Mouse (Mus musculus): ENCODE data around the gene Acvr1c. TPM values are rescaled to one million over a fixed set of nuclear protein-coding genes. Genes with fewer than 3 reads are reported as not detected.

Acvr1c gene
- total RNA-seq (2021), result 10 to 100 TPM; 25.9 to 28.0 TPM
- long read RNA-seq, experiment 1, full-length matches to known transcripts, result 1 of 1 reads
- long read RNA-seq, experiment 1, partial matches to known transcripts, result 0 of 1 reads
- long read RNA-seq, experiment 1, other reads (novel, unspliced or antisense), result 0 of 1 reads
- long read RNA-seq, experiment 2, full-length matches to known transcripts, result 2 of 6 reads
- long read RNA-seq, experiment 2, partial matches to known transcripts, result 1 of 6 reads
- long read RNA-seq, experiment 2, other reads (novel, unspliced or antisense), result 3 of 6 reads

- peak; percentile 52 to 69 for DNase-seq (ENCODE audit: low spot score in 2 of 2)
Measured at GRCm38 (mm10) chr2:58357414-58358131, at the start of gene Acvr1c. Gene Acvr1c (minus strand): TSS chr2:58357895.

- no peak for DNase-seq (ENCODE audit: low spot score in 2 of 2)
Measured at GRCm38 (mm10) chr2:58403481-58403880, 45.8 kb upstream of the Acvr1c start.

- no peak for DNase-seq (ENCODE audit: low spot score in 2 of 2)
Measured at GRCm38 (mm10) chr2:58388601-58389000, 30.9 kb upstream of the Acvr1c start.

DNA sequence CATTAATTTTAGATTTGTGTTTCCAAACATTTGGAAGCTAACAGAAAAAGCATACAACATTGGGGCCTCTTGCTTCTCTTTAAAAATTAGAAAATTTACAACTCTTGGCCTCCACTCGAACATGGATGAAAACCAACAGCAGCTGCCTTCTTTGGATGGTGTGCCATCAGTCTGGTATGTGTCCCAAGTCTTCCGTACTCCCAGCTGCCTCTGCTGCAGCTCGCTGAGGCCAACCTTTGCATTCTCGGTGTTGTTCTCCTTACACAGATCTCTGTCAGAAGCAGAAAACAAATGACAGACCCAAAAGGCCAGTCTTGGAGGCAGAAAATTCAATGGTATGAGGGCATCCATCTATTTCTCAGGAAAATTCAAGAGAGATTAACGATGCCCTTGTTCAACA, 22.3 kb upstream of the Acvr1c start:
- DNase-seq (ENCODE audit: low spot score in 2 of 2), result no peak

DNA sequence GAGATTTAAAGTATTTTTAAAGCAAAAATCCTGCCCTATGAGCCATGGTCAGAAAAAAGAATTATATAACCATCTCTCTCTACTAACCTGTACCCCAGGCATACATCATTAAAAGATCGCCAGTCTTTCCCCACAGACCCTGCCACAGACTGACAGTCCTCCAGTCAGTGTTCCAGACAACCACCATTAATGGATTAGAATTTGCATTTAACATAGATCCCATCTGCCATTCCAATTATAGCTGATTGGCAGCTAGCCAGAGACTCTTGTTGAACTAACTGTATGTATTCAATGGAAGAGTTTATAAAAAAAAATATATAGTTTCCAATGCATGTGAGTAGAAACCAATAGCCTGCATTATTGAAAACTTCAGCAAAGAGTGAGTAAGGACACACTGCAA, 21.8 kb upstream of the Acvr1c start:
- no peak for DNase-seq (ENCODE audit: low spot score in 2 of 2)

- DNase-seq (ENCODE audit: low spot score in 2 of 2), result no peak
Measured at GRCm38 (mm10) chr2:58377417-58378130, 19.9 kb upstream of the Acvr1c start.

DNA sequence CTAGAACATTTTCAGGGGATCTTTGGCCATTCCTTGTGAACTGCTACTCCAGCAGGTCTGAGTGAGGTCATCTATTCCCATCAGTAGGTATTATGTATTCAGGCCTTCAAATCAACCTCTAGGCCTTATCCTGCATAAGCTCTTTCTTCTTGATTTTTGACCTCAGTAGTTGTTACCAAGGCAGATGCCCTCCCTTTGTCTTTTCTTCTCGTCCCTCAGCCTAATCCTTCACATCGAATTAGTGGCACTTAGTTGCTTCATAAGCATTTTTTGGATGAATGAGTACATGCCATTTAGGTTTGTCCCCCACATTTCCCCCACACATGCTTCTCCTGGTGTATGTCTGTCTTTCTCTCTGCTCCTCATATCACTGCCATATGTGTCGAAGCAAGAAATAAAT, 8.5 kb upstream of the Acvr1c start:
- DNase-seq (ENCODE audit: low spot score in 2 of 2), result no peak

DNA sequence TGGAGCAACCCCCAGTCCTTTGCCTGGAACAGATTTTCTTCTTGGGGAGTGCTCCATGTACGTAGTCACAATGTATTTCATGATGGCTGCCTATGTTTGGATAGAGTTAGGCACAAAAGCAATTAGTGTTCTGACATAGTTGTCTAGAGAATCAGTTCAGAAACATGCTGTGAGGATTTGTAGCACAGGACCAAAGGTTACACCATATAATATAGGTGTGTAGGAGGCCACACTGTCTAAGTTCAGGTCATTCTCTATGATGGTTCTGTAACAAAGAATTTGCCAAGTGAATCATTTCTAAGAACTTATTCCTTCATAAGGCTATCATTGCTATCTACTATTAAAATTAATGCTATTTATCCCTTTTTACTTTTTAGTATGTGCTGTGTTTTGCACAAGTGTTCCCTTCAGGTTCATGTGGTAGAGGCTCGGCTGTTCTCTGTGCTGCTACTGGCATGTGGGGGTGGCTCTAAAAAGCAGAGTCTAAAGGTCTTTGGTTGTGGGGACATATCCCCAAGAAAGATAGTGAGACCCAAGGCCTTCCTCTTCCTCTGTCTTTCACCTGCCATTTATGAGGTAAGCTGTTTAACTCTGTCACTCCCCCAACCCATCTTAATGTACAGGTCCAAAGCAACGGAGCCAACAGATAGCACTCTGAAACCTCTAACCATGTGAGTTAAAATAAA, 3.8 kb upstream of the Acvr1c start:
- DNase-seq (ENCODE audit: low spot score in 2 of 2), result no peak

- no peak for DNase-seq (ENCODE audit: low spot score in 2 of 2)
Measured at GRCm38 (mm10) chr2:58358132-58358460, 401 bp upstream of the Acvr1c start.

DNA sequence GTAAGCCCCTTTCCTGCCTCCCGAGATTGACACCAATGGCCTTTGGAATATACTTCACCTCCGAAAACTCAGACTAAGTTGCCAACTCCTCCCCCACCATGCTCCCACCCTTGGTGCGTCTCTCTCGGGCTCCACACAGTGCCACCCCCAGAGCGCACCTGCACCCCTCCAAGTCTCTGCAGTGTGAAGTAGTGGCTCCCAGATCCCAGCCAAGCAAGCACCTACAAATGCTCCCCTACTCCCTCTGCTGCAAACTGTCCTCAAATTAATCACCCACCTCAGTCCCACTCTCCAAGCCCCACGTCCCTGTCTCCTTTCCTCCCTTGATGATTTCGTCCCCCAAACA, 654 bp downstream of the Acvr1c start:
- peak; percentile 9 to 32 for DNase-seq (ENCODE audit: low spot score in 2 of 2)

- no peak for DNase-seq (ENCODE audit: low spot score in 2 of 2)
Measured at GRCm38 (mm10) chr2:58354389-58354788, 3.3 kb downstream of the Acvr1c start.

DNA sequence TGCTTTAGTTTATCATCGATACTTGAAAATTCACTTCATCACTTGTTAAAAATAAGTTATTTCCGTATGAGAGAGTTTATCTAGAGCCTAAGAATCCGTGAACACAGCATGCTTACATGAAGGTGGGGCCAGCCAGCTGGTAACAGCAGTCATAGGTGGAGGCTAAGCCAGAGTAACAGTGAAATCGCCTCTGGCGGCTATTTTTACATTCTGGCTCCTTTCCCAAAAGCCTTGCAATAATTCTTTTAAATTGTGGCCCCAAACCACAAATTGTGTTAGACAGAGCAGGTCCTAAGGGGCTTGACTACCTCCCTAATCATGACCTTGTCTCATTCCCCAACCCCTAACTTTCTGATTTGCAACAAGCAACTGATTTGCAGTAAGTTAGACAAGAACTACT, 4.8 kb downstream of the Acvr1c start:
- no peak for DNase-seq (ENCODE audit: low spot score in 2 of 2)

DNA sequence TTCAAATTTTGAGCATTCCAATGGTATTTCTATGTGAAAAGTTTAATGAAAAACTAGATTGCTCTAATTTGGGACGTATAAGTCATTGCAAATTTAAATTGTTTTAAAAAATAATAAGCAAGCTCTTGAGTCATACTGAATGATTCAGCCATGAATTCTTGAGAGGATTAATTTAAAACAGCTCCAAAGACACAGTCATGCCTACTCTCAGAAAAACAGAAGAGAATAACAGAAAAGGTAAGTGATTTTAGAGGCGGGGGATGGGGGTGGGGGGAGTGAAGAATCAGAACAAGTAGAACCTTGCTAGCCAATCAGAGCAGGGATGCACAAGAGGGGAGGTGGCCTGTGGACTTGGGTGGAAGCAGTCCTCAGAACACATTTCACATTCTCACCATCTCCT, 7.0 kb downstream of the Acvr1c start:
- DNase-seq (ENCODE audit: low spot score in 2 of 2), result no peak

- DNase-seq (ENCODE audit: low spot score in 2 of 2), result no peak
Measured at GRCm38 (mm10) chr2:58336730-58337129, 21.0 kb downstream of the Acvr1c start.

DNA sequence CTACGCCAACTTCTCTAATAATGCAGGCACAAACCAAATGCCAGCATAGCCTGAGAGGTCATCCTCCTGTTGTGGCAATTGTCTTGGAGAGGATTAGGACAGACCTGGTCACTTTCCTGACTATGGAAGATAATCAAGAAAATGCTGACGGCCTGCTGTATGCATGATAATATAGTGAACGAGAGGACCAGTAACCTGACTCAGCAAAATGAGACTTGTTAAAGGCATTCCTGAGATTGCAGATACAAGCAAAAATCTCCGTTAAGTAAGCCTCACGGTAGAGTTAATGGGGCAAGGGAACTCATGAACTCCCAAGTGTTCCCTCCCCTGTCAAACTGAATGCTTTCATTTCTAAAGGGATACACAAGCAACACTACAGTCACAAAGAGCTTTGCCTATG, 28.1 kb downstream of the Acvr1c start:
- DNase-seq (ENCODE audit: low spot score in 2 of 2), result no peak

DNA sequence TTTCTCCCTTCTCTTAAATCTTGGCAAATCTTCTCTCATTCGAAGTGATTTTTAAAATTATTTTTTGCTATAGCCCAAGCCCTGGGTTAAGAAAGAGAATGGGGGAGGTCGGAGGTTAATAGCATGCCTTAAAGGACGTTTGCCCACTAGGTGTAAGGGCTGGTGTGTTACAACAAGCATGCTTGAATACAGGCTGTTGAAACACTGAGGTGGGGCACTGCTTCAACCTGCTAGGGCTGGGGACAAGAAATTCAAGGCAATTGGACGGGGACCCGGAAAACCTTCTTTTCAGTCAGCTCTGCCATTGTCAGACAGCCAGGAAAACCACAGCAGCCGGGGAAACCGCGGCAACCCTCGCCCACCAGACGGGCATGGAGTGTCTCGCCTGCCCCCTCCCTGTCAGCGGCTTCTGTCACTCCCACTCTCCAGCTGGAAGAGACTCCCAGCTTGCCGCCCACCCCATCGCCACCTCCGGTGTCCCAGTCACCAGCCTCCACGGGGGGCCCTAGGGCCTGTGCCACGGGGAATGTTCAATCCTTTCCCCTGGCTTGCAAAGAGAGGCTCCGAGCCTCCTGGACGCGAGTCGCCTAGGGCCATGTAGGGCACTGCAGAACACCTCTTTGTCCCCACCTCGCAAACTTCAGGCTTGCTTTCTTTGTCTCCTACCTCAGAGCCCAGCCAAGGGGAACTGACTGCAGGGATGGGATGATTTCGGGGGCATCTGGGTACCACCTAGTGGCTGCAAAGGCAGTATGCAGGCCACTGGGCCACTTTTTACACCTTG, 33.4 kb downstream of the Acvr1c start:
- DNase-seq (ENCODE audit: low spot score in 2 of 2), result peak; percentile 65 to 78

DNA sequence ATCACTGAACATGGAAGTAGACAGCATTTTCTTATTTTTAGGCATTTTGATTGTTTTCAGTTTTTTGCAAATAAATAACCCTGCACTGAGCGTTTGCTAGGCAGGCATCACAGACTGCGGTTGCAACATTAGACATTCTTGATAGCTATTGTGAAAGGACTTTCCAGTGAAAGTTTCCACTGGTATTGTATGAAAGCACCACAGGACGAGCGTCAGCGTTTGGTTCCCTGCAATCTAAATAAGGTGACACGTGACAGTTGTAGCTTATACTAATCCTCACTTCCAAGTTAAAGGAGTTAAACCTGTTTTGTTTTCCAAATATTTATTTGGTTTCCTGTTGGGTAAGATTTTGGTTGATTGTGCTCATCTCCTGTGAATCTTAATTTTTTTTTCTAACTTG, 34.4 kb downstream of the Acvr1c start:
- DNase-seq (ENCODE audit: low spot score in 2 of 2), result no peak

- no peak for DNase-seq (ENCODE audit: low spot score in 2 of 2)
Measured at GRCm38 (mm10) chr2:58316186-58316585, 41.5 kb downstream of the Acvr1c start.

DNA sequence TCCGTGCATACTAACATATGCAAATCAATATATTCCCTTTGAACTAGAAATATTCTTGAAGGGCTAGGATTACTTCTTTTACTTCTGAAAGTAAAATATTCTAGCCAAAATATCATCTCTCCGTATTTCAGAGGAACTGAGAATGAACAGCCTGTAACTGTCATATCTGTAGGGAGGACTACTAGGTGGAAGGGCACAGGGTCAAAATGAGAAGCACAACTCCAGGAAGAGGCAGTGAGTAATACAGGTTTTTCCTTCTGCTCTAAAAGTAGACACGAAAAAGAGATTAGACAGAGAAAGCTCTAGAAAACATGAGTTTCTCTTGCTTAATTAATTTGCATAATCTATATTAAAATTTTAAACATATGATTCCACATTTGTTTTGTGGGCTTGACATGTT, 48.0 kb downstream of the Acvr1c start:
- no peak for DNase-seq (ENCODE audit: low spot score in 2 of 2)

- DNase-seq (ENCODE audit: low spot score in 2 of 2), result no peak
Measured at GRCm38 (mm10) chr2:58304450-58304849, 53.2 kb downstream of the Acvr1c start.

GRCm38 (mm10) chr2:58289759-58290431, 67.8 kb downstream of the Acvr1c start:
- no peak for DNase-seq (ENCODE audit: low spot score in 2 of 2)

All from left cerebral cortex, adult 18-20 months (tissue).